Mouse (Mus musculus): ENCODE results near the gene Stard3.
A peak's percentile ranks its signal among the peaks of the same experiment; 100 is the strongest.
"Not testable (repeated sequence)": the region's sequence is repeated elsewhere in the genome, so short reads cannot be mapped to it uniquely, and the experiment has no call there.

Stard3 gene

GRCm38 (mm10) chr11:98376756-98377155 is 18.6 kb downstream of the Stard3 start:
- DNase-seq = no peak

GRCm38 (mm10) chr11:98377787-98378186 is 19.6 kb downstream of the Stard3 start:
- no peak for DNase-seq

GRCm38 (mm10) chr11:98379379-98379778 is 21.2 kb downstream of the Stard3 start:
- no peak for DNase-seq

GRCm38 (mm10) chr11:98380106-98380505 is 21.9 kb downstream of the Stard3 start:
- DNase-seq = no peak

- no peak for DNase-seq
Measured at GRCm38 (mm10) chr11:98381651-98382050, 23.5 kb downstream of the Stard3 start.

- not testable (repeated sequence) for DNase-seq
Measured at GRCm38 (mm10) chr11:98382405-98382804, 24.2 kb downstream of the Stard3 start.

- DNase-seq = no peak
Measured at GRCm38 (mm10) chr11:98383261-98384030, 25.3 kb downstream of the Stard3 start, which contains the start of gene Tcap. Gene Tcap (plus strand): TSS chr11:98383811.

- DNase-seq = no peak
Measured at GRCm38 (mm10) chr11:98384216-98384615, 26.0 kb downstream of the Stard3 start.

- no peak for DNase-seq
Measured at GRCm38 (mm10) chr11:98384721-98385637, 26.8 kb downstream of the Stard3 start.

- no peak for DNase-seq
Measured at GRCm38 (mm10) chr11:98385638-98386585, 27.7 kb downstream of the Stard3 start, which contains the start of gene Pnmt. Gene Pnmt (plus strand): TSS chr11:98386450.

GRCm38 (mm10) chr11:98386596-98386995 is 28.4 kb downstream of the Stard3 start:
- no peak for DNase-seq

- DNase-seq = no peak
Measured at GRCm38 (mm10) chr11:98387056-98387577, 28.9 kb downstream of the Stard3 start.

- no peak for DNase-seq
Measured at GRCm38 (mm10) chr11:98388282-98388681, 30.1 kb downstream of the Stard3 start.

GRCm38 (mm10) chr11:98389221-98389780 is 31.1 kb downstream of the Stard3 start:
- DNase-seq = peak in 1 of 2 experiments; percentile 46

- no peak for DNase-seq
Measured at GRCm38 (mm10) chr11:98390141-98390540, 32.0 kb downstream of the Stard3 start.

- no peak for DNase-seq
Measured at GRCm38 (mm10) chr11:98392034-98392433, 33.9 kb downstream of the Stard3 start.

- no peak for DNase-seq
Measured at GRCm38 (mm10) chr11:98392645-98393044, 34.5 kb downstream of the Stard3 start.

- DNase-seq = peak; percentile 72 to 80
Measured at GRCm38 (mm10) chr11:98393317-98393716, 35.1 kb downstream of the Stard3 start.

GRCm38 (mm10) chr11:98394301-98394700 is 36.1 kb downstream of the Stard3 start:
- no peak for DNase-seq

GRCm38 (mm10) chr11:98395041-98395440 is 36.9 kb downstream of the Stard3 start:
- no peak for DNase-seq

- DNase-seq = no peak
Measured at GRCm38 (mm10) chr11:98397946-98398345, 39.8 kb downstream of the Stard3 start.

Data from thymus, adult 18-20 months (tissue).